Mouse (Mus musculus): Measurements from ENCODE around the gene Fndc1. TPM values are rescaled to one million over a fixed set of nuclear protein-coding genes. Genes with fewer than 3 reads are reported as not detected.

The Fndc1 gene
- polyA plus RNA-seq, 1 experiment, result 16.5 TPM

- Histone ChIP-seq H3K4me1 (ENCODE audit: control insufficient read depth, insufficient read depth, low read length) (no peaks in the 10 kb centered on the region), H3K4me3 (replicated peaks; ENCODE audit: extremely low read depth, low read depth, low read length) (no peak overlapping the region)
- TF ChIP-seq POLR2A (IDR thresholded peaks at IDR 0.05; ENCODE audit: borderline replicate concordance, extremely low read depth, low read depth, low read length) (no peak), CTCF (IDR thresholded peaks at IDR 0.05; ENCODE audit: insufficient read depth, low read length) (no peak)
- no peak for DNase-seq
- WGBS, result 69% methylated on average over 2 of the region's 2 CpGs
These were observed 31.9 kb downstream of the Fndc1 start for GRCm38 (mm10) chr17:7795168-7795567.

GRCm38 (mm10) chr17:7794093-7794492, 33.0 kb downstream of the Fndc1 start:
- no peaks in the 10 kb centered on the region for H3K4me1 ChIP-seq (ENCODE audit: control insufficient read depth, insufficient read depth, low read length)
- 65% methylated on average over 6 of the region's 6 CpGs for WGBS
- no peak overlapping the region for H3K4me3 ChIP-seq (replicated peaks; ENCODE audit: extremely low read depth, low read depth, low read length)
- TF ChIP-seq CTCF (IDR thresholded peaks at IDR 0.05; ENCODE audit: insufficient read depth, low read length) (no peak), POLR2A (IDR thresholded peaks at IDR 0.05; ENCODE audit: borderline replicate concordance, extremely low read depth, low read depth, low read length) (no peak)
- DNase-seq, result peak; percentile 7

DNA sequence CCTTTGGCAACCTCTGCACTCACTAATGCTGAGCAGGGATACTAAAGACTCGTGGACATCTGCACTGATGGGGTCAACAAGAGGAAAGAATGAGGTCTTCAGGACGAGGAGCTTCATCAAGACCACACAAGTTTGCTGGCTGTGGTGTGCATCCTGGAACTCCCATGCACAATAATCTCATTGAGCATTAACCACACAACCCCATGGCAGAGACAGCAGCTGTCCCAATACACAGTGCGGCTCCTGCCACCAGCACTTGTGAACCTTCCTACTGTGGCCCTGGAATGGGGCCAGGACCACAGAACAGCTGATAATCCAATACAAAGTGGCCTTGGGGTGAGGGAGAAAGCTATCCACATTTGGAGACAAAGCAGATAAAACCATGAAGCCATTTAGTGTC, 36.6 kb downstream of the Fndc1 start:
- Histone ChIP-seq H3K4me3 (replicated peaks; ENCODE audit: extremely low read depth, low read depth, low read length) (no peak overlapping the region), H3K4me1 (ENCODE audit: control insufficient read depth, insufficient read depth, low read length) (no peaks in the 10 kb centered on the region)
- DNase-seq, result no peak
- WGBS, result 72% methylated on average over 3 of the region's 3 CpGs
- TF ChIP-seq CTCF (IDR thresholded peaks at IDR 0.05; ENCODE audit: insufficient read depth, low read length), result no peak
- no peak for TF ChIP-seq POLR2A (IDR thresholded peaks at IDR 0.05; ENCODE audit: borderline replicate concordance, extremely low read depth, low read depth, low read length)

- WGBS, result 79% methylated on average over 3 of the region's 3 CpGs
- Histone ChIP-seq H3K4me3 (replicated peaks; ENCODE audit: extremely low read depth, low read depth, low read length) (no peak overlapping the region), H3K4me1 (ENCODE audit: control insufficient read depth, insufficient read depth, low read length) (no peaks in the 10 kb centered on the region)
- DNase-seq, result no peak
- TF ChIP-seq CTCF (IDR thresholded peaks at IDR 0.05; ENCODE audit: insufficient read depth, low read length) (no peak), POLR2A (IDR thresholded peaks at IDR 0.05; ENCODE audit: borderline replicate concordance, extremely low read depth, low read depth, low read length) (no peak)
These were observed 53.0 kb downstream of the Fndc1 start for GRCm38 (mm10) chr17:7774101-7774500.

GRCm38 (mm10) chr17:7759786-7760185, 67.3 kb downstream of the Fndc1 start:
- WGBS, result 75% methylated on average over 4 of the region's 4 CpGs
- H3K4me1 ChIP-seq (ENCODE audit: control insufficient read depth, insufficient read depth, low read length), result no peaks in the 10 kb centered on the region
- TF ChIP-seq POLR2A (IDR thresholded peaks at IDR 0.05; ENCODE audit: borderline replicate concordance, extremely low read depth, low read depth, low read length), result no peak
- TF ChIP-seq CTCF (IDR thresholded peaks at IDR 0.05; ENCODE audit: insufficient read depth, low read length), result no peak
- DNase-seq, result no peak
- no peak overlapping the region for H3K4me3 ChIP-seq (replicated peaks; ENCODE audit: extremely low read depth, low read depth, low read length)

- TF ChIP-seq CTCF (IDR thresholded peaks at IDR 0.05; ENCODE audit: insufficient read depth, low read length) (no peak), POLR2A (IDR thresholded peaks at IDR 0.05; ENCODE audit: borderline replicate concordance, extremely low read depth, low read depth, low read length) (no peak)
- DNase-seq, result no peak
- WGBS, result 70% methylated on average over 11 of the region's 11 CpGs
- Histone ChIP-seq H3K4me1 (ENCODE audit: control insufficient read depth, insufficient read depth, low read length) (no peaks in the 10 kb centered on the region), H3K4me3 (replicated peaks; ENCODE audit: extremely low read depth, low read depth, low read length) (no peak overlapping the region)
These were observed 72.1 kb downstream of the Fndc1 start for GRCm38 (mm10) chr17:7755001-7755400.

DNA sequence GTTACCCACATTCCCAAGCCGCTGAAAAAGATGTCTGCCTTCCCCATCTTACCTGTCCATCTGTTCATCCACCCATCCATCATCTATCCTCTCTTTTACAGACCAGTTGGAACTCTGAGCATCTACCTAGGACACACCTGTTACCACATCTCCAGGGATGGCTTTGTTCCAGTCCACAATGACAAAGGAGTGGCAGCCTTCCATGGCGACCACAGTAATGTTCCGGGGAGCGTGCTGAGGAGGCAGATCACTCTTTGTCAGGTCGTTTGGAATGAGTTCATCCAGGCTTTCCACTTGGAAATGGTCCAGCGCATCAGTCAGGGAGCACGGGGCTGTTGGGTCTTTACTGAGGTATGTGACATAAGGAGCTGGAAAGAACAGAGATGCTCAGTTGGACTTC, 73.7 kb downstream of the Fndc1 start:
- Histone ChIP-seq H3K4me3 (replicated peaks; ENCODE audit: extremely low read depth, low read depth, low read length) (no peak overlapping the region), H3K4me1 (ENCODE audit: control insufficient read depth, insufficient read depth, low read length) (no peaks in the 10 kb centered on the region)
- TF ChIP-seq CTCF (IDR thresholded peaks at IDR 0.05; ENCODE audit: insufficient read depth, low read length) (no peak), POLR2A (IDR thresholded peaks at IDR 0.05; ENCODE audit: borderline replicate concordance, extremely low read depth, low read depth, low read length) (no peak)
- DNase-seq, result no peak
- whole genome bisulfite sequencing, result 66% methylated on average over 7 of the region's 7 CpGs

- Histone ChIP-seq H3K4me3 (replicated peaks; ENCODE audit: extremely low read depth, low read depth, low read length) (no peak overlapping the region), H3K4me1 (ENCODE audit: control insufficient read depth, insufficient read depth, low read length) (no peaks in the 10 kb centered on the region)
- DNase-seq, result no peak
- TF ChIP-seq POLR2A (IDR thresholded peaks at IDR 0.05; ENCODE audit: borderline replicate concordance, extremely low read depth, low read depth, low read length), result no peak
- no peak for TF ChIP-seq CTCF (IDR thresholded peaks at IDR 0.05; ENCODE audit: insufficient read depth, low read length)
- 73% methylated on average over 4 of the region's 4 CpGs for WGBS
These were observed 77.9 kb downstream of the Fndc1 start for GRCm38 (mm10) chr17:7749051-7749815.

DNA sequence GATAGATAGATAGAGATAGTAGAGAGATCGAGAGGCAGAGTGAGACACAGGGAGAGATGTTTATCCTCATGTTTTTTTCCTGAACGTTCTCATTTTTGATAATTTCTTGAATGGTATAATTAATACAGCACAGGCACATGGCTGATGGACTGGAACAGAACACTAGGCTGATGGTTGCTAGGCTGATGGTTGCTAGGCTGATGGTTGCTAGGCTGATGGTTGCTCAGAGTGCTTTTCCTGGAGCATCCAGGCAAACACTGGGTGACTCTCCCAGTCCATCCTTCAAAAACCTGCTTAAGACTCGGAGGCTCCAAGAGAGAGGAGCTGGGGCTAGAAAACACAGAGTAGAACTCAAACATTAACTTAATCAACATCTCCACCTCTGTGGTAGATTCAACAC, 80.3 kb downstream of the Fndc1 start:
- TF ChIP-seq POLR2A (IDR thresholded peaks at IDR 0.05; ENCODE audit: borderline replicate concordance, extremely low read depth, low read depth, low read length), result no peak
- TF ChIP-seq CTCF (IDR thresholded peaks at IDR 0.05; ENCODE audit: insufficient read depth, low read length), result no peak
- no peak overlapping the region for H3K4me3 ChIP-seq (replicated peaks; ENCODE audit: extremely low read depth, low read depth, low read length)
- DNase-seq, result no peak
- 85% methylated on average over 3 of the region's 3 CpGs for WGBS
- no peaks in the 10 kb centered on the region for H3K4me1 ChIP-seq (ENCODE audit: control insufficient read depth, insufficient read depth, low read length)

- no peak for DNase-seq
- WGBS, result 88% methylated on average over 4 of the region's 4 CpGs
- H3K4me3 ChIP-seq (replicated peaks; ENCODE audit: extremely low read depth, low read depth, low read length), result no peak overlapping the region
- no peaks in the 10 kb centered on the region for H3K4me1 ChIP-seq (ENCODE audit: control insufficient read depth, insufficient read depth, low read length)
- TF ChIP-seq CTCF (IDR thresholded peaks at IDR 0.05; ENCODE audit: insufficient read depth, low read length), result no peak
- no peak for TF ChIP-seq POLR2A (IDR thresholded peaks at IDR 0.05; ENCODE audit: borderline replicate concordance, extremely low read depth, low read depth, low read length)
These were observed 82.1 kb downstream of the Fndc1 start for GRCm38 (mm10) chr17:7744976-7745375.

Data from lung, adult 2 months (tissue).